Mouse (Mus musculus) kidney, adult 8-10 months (tissue): ENCODE results near the gene Rgs12.

Source experiments
- DNase-seq, 2 experiments: peaks; one replicate each; pipeline ENCODE4 v3.0.0; 2022

Gene Rgs12

DNA sequence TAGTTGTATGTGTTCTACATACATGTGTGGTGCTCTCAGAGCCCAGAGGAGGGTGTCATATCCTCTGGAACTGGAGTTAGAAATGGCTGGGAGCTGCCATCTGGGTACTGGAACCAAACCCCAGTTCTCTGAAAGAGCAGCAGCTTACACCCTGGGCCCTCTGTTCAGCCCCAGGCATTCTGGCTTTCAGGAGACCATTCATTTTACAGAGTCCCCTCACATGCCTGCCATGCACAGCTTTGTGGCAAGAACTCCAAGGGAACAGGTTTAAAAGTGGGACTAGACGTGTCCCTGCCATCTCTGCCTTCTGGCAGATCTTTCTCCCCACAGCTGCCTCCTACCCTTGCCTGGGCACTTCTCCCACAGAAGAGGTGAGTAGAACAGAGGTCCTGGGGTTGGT lies 84.4 kb downstream of the Rgs12 start:
- no peak for DNase-seq

DNA sequence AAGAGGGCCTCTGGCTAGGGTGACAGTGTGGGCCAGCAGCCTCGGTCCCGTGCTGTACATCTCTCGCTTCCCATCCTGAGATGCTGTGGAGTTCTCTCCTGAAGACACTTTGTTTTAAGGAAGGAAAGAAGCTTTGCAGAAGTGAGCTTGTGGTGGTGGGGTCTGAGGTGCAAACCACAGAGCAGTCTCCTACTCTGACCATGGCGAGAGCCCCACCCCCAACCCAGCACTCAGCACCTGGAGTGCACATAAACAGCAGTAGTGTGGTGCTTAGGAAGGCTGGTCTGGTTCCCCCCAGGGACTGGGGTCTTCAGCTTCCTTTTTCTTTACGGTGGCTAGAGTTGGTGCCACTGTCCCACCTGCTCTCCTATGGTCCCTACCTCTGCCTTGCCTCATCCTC lies 85.9 kb downstream of the Rgs12 start:
- no peak for DNase-seq

DNA sequence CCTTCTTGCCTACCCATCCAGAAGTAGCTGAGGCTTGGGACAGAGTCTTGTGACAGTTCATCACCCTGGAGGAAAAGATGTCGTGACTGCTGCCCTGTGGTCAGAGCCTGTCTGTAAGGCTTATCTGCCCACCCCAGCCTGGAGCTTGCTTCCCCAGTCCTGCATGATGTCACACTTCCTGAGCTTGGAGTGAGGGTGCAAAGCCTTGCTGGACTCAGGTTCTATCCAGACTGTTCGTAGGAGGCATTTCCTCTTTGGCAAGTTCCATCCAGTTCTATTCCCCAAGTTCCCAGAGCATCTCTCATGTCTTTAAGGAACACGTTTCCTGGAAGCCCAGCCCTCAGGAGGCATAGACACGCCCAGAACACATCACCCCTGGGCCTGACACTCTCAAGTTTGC lies 86.5 kb downstream of the Rgs12 start:
- DNase-seq: no peak

DNA sequence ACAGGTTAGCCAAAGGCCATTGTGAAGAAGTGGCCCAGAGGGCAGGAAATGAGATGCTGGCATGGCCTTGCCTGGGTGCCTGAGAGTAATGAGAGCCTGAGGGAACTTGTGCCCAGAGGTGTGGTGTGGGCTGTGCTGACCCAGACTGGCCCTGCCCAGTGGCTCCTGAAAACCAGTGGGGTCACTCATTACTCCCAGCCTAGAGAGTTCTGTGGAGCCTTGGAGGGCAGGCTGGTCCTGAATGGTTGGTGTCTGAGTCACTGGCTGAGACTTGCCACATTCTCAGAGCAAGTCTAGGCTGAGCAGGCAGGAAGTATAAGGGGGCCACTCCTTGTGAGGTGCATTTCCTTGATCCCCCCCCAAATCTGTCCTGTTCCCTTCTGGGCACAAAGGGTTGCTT lies 88.2 kb downstream of the Rgs12 start:
- DNase-seq: no peak

DNA sequence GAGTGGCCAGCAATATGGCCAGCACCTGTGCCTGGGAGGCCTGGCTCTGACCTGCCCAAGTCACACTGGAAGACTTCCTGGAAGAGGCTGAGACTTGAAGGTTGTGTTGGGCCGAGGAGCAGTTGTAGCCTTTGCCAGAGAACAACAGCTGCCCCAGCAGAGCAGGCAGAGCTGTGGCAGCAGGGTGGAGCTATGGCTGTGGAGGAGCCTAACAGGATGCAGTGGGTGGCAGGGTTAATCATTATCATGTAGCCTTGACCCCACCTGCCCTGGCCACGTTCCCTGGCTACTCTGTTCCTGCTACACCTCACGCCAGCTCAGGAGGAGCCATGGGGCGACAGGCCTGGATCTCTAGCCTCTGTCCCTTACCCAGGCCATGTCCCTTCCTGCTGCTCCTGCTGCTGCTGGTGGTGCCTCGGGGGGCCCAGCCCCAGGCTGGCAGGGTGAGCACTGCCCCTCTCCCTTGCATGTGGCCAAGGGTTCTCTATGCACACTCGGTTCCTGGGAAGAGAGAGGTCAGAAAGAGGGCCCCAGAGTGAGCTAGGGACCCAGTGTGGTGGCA lies 92.1 kb downstream of the Rgs12 start, which contains the start of gene Hgfac:
Gene Hgfac (plus strand): TSS at position 242 of the 562 bp plus-strand sequence.
- peak; percentile 94 to 95 for DNase-seq

DNA sequence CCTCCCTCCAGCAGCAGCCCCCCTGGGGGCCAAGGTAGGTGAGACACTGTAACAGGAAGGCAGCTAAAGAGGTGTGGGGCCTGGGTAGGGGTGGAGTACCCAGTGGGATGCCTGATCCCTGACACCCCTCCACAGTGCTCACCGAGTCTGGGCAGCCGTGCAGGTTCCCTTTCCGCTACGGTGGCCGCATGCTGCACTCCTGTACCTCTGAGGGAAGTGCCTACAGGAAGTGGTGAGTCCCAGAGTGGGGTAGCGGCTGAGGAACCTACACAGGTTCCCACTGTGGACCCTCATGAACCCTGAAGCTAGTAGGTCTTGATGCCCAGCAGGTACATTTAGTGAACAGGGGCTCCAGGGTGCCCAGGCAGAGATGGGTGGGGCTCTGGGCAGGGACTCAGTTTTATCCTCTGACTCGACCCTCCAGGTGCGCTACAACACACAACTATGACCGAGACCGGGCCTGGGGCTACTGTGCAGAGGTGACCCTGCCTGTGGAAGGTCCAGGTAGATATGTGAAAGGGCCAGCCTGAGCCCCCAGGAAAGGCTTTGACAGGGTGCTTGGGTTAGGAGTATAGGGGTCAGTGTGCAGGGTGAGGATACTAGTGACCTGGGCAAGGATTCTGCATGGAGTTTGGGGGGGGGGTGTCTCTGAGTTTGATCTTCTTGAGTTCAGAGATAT lies 93.3 kb downstream of the Rgs12 start:
- DNase-seq: no peak

DNA sequence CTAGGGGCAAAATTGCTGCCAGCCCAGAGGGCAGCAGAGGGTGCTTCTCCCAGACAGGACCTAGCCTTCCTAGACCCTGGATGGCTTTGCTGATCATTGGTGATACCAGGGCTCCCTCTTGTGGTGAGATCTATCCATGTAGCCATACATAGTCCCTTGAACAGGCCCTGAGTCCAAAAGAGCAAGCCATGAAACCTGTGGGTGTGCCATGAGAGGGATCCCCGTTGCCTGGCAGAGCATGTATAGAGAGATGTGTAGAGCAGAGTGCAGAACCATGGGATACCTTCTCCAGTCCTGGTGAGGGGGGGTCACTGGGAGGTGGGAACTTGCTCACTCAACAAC lies 93.8 kb downstream of the Rgs12 start:
- peak; percentile 80 to 84 for DNase-seq

DNA sequence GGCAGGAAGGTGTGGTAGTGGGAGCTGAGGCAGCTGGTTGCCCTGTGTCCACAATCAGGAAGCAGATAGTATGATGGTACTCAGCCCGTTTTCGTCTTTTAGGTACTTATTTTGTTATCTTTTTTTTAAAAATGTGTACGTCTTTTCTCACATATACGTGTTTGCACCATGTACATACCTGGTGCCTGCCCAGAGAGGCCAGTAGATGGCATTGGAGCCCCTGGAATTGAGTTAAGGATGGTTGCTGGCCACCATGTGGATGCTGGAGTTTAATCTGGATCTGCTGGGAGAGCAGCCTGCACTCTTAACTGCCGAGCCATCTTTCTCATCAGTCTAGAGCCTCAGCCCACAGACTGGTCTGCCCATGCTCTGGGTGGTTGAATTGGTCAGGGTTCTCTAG lies 101.3 kb downstream of the Rgs12 start:
- no peak for DNase-seq

DNA sequence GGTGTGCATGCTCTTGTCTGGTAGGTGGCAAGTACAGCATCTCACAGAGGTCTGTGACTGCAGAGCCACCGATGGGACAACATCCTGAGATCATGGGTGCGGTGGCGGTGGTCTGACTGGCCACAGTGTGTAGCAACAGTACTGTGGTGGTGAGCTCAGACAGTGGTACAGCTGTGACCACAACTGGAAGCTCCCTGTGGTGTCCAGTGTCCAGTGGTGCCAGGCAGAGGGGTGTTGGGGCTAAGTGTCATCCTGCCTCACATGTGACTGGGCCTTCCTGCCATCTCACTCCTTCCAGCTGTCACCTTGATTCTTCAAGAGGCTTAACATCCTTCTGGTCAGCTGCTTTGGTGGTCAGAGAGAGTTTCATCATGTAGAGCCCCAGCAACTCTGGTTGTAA lies 105.4 kb downstream of the Rgs12 start:
- no peak for DNase-seq

DNA sequence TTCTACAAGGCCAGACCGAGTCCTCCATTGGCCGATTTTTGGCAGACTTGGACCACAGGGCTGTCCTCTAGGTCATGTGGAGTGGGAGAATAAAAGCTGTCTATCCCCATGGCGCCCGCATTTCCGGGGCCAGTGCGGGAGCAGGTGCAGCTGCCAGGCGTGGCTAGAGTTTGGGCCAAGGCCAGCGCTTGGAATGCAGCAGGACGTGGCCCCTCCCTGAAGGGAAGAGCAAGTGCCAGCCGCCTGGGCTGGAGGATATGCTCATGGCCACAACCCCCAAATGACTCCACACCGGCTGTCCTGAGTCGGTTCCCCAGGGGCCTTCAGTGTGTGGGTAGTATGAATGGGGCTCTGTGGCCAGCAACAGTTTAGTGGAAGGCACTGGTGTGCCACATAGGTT lies 105.8 kb downstream of the Rgs12 start:
- peak in 1 of 2 experiments; percentile 54 for DNase-seq

DNA sequence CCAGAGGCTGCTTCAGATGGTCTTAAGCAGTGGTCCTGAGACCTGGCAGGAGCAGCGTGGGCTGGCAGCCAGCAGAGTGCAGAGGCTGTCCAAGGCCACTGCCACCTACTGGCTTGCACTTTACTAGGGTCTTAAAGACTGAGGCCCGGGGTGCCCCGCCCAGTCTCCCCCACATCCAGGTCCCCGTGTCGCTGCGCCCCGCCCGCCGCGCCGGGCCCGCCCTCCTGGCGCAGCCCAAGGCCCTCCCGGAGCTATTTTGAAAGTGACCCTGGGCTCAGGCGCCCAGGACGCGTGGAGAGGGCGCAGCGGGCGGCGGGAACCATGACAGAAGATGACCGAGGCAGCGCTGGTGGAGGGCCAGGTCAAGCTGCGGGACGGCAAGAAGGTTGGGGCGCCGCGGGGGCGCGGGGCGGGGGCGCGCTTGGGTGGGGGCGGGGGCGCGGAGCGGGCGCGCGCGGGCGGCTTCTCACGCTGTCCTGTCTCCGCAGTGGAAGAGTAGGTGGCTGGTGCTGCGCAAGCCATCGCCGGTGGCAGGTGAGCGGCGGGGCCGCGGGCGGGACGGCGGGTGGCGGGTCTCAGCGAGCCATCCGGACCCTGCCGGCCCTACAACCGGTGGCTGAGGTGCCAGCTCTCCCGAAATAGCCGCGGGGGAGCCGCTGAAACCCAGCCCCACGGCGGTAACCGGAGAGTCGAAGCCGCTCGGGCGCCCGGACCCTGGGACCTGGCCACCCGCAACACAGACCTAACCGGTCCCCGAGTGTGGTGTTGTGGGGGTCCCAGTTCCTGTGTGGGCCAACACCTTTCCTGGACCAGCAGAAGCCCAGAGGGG lies 107.6 kb downstream of the Rgs12 start, which contains the start of gene Dok7:
Gene Dok7 (plus strand): TSS at position 163 of the 829 bp plus-strand sequence.
- DNase-seq: no peak

DNA sequence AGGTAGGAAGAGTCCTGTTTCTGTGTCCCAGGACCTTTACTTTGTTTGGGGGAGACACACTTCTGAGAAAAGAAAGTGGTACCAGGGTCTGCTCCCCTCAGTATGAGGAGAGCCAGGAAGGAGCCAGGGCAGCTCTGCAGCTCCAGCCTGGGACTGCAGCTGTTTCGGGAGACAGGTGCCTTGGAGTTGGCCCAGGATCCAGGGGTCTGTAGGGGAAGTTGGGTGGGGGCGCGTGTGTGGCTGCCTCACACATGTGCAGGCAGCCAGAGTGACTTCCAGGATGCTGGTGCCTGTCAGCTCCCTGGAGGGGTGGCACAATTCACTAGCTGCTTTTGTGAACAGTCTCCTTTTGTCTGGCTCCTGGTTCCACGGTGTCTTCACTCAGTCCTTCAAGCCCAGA lies 108.3 kb downstream of the Rgs12 start:
- no peak for DNase-seq

DNA sequence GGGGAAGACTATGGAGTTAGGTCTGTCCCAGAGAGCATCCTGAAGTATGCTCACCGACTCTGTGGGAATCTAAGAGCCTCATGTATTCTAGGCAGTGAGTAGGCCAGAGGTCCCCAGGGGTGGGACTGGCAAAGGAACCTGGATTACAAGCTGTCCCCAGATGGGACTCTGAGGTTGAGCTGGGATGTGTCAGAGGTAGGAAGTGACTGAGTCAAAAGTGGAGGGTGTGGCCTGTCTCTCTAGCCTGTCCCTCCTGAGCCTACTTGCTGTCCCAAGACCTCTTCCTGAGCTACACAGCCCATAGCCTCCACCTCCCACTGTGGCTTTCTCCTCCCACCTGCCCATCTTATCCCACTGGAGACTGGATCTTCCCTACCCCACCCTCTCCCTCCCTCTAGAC lies 109.0 kb downstream of the Rgs12 start:
- no peak for DNase-seq

DNA sequence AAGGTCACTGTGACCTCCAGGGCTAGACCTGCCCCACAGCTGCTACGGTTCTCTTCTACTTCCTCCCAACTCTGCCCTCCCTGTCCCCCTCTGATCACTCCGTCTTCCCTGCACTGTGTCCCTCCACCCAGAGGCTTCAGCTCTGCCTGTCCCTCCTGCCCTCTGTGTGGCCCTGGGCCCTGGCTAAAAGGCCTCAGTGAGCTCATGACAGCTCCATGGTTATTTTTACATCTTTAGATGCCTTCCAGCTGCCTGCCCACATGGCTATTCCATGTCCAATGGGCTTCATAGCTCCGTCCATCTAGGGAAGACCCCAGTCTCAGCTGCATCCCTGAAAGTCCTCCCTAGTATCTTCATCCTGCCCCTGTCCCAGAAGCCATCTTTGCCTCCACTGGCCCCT lies 110.9 kb downstream of the Rgs12 start:
- DNase-seq: no peak

DNA sequence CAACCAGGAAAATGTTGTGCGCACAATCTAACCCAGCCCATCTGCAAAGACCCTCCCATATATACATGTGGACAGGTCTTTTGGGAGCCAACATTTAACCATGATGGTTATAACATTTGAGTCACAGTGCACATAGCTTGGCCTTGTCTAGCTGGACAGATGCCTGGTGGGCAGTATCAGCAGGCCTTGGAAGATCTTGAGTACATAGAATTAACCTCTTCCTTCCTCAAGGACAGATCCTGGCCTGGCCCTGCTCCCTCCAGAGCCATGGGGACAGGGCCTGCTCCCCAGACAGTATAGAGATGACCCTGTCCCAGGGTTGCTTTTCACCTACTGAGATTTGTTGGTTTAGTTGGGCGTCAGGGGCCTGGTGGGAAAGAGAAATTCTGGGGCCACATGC lies 120.6 kb downstream of the Rgs12 start:
- no peak for DNase-seq

DNA sequence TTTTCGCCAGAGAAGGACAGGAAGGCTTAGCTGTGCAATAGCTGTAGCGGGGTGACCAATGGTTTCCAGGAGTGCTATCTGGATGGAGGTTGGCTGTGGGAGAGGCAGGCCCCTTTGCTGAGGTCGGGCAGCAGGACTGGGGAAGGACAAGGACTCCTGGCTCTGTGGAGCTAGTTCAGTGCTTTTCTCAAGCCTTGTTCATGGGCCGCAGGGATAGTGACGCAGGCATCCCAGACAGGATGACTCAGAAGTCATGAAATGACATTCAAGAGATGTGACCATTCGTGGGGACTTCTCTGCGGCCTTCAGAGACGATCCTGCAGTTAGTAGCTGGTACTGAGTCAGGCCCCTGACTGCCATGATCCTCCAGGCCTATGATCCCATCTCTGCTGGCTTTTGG lies 121.1 kb downstream of the Rgs12 start:
- DNase-seq: no peak

DNA sequence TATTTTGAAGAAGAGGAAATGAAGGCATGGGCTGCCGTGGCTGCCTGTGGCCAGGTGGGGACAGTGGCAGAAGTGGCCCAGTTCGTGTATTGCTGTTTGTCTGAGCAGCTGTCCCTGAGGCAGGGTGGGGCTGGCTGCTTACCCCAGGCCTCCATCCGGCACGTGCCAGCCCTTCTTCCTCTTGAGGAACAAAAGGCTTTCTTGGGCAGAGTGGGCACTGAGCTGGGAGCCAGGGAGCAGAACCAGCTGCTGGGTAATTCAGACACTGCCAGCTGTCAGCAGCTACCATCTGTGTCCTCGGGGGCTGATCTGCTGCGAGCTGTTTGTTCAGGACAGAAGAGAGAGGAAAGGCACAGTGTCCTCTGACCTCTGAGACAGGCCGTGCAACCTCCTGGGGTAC lies 121.7 kb downstream of the Rgs12 start:
- DNase-seq: no peak

DNA sequence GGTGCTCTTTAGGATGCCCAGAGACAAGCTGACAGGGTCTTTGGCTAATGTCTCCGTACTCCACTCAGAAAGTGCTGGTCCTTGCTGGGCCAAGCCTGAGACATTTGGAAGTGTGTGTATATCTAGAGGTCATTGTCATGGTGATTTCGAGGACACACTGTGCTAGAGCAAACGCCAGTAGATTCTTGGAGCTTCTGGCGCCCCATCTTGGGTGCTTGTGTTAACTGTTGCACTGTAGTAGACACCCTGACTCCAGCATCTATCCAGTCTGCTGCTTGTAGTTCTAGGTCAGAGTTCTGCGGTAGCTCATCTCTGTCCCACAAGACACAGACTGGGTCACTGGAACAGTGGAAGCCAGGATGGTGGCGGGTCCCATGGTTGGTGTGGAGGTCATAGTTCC lies 122.6 kb downstream of the Rgs12 start:
- DNase-seq: no peak

DNA sequence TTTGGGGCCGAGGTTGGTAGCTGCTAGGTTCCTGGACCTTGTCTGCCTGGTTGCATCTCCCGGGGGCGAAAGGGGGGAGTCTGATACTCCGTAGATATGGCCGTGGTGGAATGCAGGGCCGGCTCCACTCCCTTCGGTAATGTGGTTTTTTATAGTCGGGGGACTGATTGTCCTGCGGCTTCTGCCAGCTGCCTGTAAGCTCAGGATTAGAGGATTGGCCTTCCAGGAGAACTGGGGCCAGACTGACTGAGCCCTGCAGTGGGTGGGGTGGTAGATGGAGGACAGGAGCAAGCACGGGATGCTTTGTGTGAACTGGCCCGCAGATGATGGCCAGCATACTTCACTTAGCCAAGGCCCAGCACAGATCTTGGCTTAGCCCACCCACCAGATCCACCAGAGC lies 124.0 kb downstream of the Rgs12 start:
- DNase-seq: no peak

DNA sequence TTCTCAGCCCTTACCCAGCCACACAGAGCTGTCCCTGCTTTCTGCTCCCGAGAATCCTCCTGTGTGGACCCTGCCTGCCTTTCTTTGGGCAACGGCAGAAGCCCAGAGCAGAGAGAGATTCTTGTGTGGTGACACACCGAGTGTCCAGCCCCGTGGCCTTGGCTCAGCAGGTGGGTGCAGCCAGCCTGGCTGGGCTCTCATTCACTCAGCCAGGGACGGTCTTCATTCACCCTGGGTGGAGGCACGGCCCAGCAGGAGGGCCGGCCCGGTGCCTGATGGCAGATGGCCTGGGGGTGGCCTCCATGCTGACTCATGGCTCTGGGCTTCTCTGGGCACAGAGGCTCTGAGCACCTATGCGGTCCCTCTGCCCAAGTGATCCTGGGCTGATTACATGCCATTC lies 124.7 kb downstream of the Rgs12 start:
- no peak for DNase-seq

DNA sequence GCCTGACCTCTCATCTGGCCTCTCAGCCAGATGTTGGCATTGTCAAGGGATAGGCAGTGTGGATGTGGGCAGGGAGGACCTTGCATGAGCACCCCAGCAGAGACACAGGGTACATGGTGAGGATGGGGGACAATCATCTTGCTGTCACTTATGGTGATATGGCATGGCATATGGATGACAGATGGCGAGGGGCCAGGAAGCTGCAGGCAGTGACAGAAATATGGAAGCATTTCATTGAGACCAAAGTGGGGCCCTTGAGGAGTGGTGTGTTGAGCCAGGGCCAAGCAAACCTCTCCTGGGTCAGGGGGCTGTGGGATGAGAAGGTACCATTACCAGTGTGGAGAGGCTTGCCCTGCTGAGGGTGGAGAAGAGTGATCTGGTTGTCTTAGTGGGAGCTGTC lies 127.1 kb downstream of the Rgs12 start:
- no peak for DNase-seq

DNA sequence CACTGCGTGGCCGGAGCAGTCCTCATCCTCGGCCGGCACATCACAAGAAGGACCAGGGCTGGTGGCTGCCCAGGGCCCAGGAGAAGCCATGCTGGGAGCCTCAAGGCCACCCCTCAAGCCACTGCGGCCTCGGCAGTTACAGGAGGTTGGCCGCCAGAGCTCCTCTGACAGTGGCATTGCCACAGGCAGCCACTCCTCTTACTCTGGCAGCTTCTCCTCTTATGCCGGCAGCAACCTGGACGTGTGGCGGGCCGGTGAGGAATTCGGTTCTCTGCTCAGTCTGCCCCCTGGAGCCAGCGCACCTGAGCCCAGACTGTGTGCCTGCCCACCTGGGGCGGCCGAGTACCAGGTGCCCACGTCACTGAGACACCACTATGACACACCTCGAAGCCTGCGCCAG lies 129.9 kb downstream of the Rgs12 start:
- no peak for DNase-seq

DNA sequence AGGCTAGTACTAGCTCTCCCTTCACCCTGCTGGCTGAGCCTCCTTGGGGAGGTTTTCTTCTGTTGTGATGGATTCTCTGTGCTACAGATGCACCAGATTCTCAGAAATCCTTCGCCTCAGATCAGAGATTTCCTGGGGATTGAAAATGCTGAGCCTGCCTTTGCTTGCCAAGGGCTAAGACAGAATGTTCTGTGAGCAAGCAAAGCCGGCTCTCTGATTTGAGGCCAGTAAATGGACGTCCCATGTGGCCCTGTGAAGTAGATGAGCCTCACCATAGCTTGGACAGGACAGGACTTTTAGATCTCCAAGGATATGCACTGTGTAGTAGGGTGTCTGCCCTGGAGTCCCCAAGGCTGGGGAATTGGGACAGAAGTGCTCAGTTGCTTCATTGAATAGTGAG lies 135.7 kb downstream of the Rgs12 start:
- DNase-seq: no peak
